Mouse (Mus musculus) lung, adult 2 months (tissue): Measurements from ENCODE around the gene C130026I21Rik.
"Not testable (repeated sequence)": the region's sequence is repeated elsewhere in the genome, so short reads cannot be mapped to it uniquely, and the experiment has no call there.

Experiments used
- CTCF ChIP-seq: fragments of 200-500 bp; IDR thresholded peaks from 2 replicates; pipeline ENCODE4 v1.5.1; 2011; ENCODE audit warnings: mild to moderate bottlenecking, low read length, control low read depth; ENCODE audit not compliant: insufficient read depth
- POLR2A ChIP-seq: fragments of 200-500 bp; IDR thresholded peaks from 2 replicates; pipeline ENCODE4 v1.6.1; 2011; ENCODE audit warnings: low read depth, mild to moderate bottlenecking, control low read depth, low read length, borderline replicate concordance; ENCODE audit errors: extremely low read depth

DNA sequence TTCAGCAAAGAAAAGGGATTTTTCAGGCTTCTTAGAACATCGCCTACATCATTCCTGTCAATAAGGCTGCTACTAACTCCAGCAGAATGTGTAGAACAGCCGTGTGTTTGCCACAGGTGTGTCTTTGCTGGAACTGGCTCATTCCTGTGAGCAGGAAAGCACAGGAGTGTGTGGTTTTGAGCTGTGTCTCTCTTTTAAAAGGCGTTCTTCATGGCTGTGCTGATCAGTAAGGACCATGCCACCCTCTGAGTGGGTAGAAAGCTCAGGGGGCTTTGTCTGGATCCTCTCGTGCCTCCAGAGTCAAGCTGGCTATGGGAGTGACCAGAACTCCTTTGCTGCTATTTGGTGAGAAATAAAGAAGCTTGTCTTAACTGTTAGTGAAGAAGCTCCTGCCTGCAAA lies 73.6 kb downstream of the C130026I21Rik start:
- not testable (repeated sequence) for TF ChIP-seq CTCF, POLR2A
